Mouse (Mus musculus): ENCODE measurements around the gene Zfp277. TPM values are rescaled to one million over a fixed set of nuclear protein-coding genes. Genes with fewer than 3 reads are reported as not detected.

Zfp277 gene
- total RNA-seq (2021): 10 to 100 TPM; 18.7 to 19.6 TPM
- long read RNA-seq, experiment 1, transcript Zfp277-201 (12 exons, 2,188 nt): major isoform, 10 of 12 reads
- long read RNA-seq, experiment 1, partial matches to known transcripts: 0 of 12 reads
- long read RNA-seq, experiment 1, other reads (novel, unspliced or antisense): 2 of 12 reads
- long read RNA-seq, experiment 2, partial matches to known transcripts: 1 of 10 reads
- long read RNA-seq, experiment 2, other reads (novel, unspliced or antisense): 5 of 10 reads

DNA sequence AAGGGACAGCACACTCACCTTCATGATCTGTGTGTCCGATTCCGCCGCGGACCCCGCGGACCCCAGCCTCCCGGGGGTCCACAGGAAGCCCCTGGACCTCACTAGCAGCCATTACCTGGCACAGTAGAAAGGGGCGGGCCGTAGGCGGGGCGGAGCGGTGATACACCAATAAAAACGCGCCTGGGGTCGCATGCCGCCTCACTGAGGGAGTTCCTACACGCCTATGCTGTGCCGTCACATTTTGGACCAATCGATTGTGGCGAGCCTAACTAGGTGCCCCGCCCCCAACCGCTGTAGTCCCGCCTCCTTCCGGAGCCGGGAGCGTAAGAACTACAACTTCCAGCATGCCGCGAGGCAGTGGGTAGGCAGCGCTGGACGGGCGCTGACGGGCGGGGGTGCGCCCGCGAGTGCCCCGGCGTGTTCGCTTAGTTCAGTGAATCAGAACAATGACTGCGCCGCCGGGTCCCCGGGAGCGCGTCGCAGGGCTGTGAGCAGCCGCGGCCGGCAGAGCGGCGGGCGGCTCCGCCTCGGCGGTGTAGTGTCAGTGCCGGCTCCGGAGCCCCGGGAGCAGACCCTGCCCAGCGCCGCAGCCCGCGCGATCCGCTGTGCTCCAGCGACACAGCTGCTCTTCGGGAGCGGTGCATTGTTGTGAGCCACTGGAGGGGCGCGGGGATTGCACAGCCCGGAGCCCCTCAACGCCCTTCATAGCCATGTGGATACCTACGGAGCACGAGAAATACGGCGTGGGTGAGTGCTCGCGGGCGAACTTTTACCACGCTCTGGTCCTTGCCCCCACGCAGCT is at the start of gene Zfp277, which contains the start of gene Dock4:
Gene Zfp277 (minus strand): TSS at position 255 of the 802 bp plus-strand sequence.
Gene Dock4 (plus strand): TSS at position 305 of the 802 bp plus-strand sequence.
- Histone ChIP-seq H3K27ac (peak within 1 kb of the TSS; percentile 94), H3K4me3 (peak within 1 kb of the TSS; percentile 83)
- TF ChIP-seq CTCF (IDR thresholded peaks at IDR 0.05): no peak; the same call in 1 of the 2 replicates
- intact Hi-C loops (cut with DNase I): loop anchor here (2.0 to 5.0 kb wide), 4 partner anchors 189 to 351 kb away; no protein-coding TSS in a partner anchor
- DNase-seq (ENCODE audit: extremely low spot score in 1 of 2, low spot score in 2 of 2): peak; percentile 97 to 99

DNA sequence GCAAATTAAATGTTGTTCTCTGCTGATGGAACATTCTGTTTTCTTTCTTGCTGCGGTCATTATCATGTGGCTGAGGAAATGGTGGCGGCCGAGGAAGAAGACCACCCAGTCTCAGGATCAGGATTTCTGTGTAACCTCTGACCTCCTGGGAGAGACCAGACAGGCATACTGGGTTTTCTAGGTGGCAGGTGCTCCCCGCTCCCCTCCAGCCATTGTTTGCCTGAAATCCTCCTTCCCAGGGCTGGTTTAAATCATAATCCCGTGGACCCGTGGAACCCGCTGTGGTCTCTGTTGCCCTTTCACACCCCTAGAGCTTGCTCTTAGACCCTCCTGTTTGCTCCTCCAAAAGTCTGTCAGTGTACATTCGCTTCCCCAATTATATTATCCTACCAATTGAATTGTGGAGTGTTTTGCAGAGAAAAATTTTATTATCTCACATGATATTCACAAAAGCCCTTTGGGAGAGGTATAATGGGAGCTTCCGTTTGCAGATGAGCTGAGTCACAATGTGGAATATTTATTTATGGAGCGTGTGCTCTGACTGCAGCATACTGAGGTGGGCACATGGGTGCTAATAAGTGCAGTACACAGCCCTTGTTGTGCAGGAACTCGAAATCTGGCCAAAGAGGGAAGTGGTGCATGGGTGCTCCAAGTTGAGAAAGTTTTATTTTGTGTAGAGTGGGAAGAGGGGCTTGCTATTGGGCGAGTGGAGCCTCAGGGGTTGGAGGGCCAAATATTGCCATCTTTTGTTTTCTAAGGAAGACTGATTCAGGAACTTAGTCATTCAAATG is 40.5 kb upstream of the Zfp277 start:
- TF ChIP-seq CTCF (IDR thresholded peaks at IDR 0.05): no peak
- peak in 1 of 2 experiments; percentile 6 for DNase-seq (ENCODE audit: extremely low spot score in 1 of 2, low spot score in 2 of 2)
- intact Hi-C loops (cut with DNase I): no loop called here

DNA sequence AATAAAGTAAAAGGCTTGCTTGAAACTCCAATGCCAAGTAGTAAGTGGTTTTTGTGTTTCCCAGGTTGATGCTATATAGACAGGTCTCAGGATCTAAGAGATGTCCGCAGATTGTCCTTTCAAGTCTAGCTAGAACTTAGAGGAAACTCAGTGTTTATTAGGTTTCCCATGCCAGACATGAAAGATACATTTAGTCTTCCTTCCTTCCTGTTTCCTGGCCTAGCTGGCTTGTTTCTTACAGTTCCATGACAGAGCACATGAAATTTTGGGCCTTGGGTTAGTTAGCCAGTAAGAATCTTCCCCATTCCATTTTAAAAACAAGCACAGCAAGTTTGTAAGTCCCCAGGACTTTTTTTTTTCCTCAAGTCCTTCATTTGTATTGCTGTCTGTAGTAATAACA is 39.5 kb upstream of the Zfp277 start:
- no peak for DNase-seq (ENCODE audit: extremely low spot score in 1 of 2, low spot score in 2 of 2)
- TF ChIP-seq CTCF (IDR thresholded peaks at IDR 0.05): no peak
- H3K4me3 ChIP-seq: no peak overlapping the region
- peak overlapping the region; percentile 4; the same call in 1 of the 2 replicates for H3K27ac ChIP-seq
- intact Hi-C loops (cut with DNase I): no loop called here

More for the DNA sequence above, 40.5 kb upstream of the Zfp277 start:
- no peak overlapping the region for H3K4me3 ChIP-seq
- no peak overlapping the region for H3K27ac ChIP-seq

DNA sequence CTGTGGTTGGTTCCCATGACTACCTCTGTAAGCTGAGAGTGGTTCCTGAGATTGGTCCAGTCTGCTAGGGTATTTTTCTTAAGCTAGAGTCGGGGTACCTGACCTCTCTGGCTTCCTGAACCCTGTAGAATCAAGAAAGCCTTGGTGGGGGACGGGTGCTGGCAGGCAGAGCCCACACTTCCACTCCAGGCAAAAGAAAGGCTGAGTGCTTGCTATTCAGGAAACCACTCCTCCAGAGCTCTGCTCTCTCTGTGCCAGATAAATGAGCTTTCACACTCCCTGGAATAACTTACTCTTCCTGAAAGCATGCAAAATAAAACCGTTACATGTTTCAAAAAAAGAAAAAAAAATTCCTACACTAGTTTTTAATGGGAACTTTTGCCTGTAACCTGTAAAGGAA is 38.5 kb upstream of the Zfp277 start:
- Histone ChIP-seq H3K27ac (peak overlapping the region; percentile 50), H3K4me3 (no peak overlapping the region)
- intact Hi-C loops (cut with DNase I): no loop called here
- no peak for DNase-seq (ENCODE audit: extremely low spot score in 1 of 2, low spot score in 2 of 2)
- TF ChIP-seq CTCF (IDR thresholded peaks at IDR 0.05): no peak

DNA sequence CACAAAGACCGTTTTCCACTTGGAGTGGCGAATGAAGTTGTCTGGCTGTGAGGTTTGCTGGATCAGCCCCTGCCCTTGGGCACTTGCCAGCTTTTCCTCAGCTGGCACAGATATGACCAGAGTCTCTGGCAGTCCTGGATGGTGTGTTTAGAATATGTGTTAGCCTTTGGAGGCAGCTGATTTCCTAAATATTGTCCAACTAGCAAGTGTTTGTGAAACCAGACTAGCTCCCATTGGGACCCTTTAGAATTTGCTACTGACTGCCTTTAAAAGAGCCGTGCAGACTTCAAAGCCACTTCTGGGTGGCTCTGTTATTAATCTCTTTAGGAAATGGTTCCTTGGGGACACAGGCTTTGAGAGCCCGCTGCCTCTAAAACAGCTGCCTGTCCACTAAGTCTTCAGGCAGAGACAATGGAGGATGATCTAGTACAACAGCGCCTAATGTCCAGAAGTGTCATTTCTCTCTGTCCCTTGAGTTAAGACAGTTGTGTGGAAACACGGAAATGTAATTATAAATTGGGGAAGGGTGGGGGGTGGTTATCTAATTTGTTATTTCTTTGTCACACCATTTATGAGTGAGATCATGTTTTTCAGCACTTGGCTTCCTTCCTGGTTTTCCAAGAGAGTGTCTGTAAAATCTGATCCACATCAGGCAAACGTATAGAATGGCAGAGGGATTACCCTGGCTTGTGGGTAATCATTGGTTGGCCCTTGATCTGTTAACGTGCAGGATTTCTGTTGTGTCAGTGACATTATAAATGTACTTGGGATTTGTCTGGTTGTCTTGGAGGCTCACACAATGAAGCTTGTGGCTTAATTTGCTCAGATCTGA is 32.1 kb upstream of the Zfp277 start:
- intact Hi-C loops (cut with DNase I): no loop called here
- Histone ChIP-seq H3K27ac (no peak overlapping the region), H3K4me3 (no peak overlapping the region)
- TF ChIP-seq CTCF (IDR thresholded peaks at IDR 0.05): no peak
- DNase-seq (ENCODE audit: extremely low spot score in 1 of 2, low spot score in 2 of 2): no peak

DNA sequence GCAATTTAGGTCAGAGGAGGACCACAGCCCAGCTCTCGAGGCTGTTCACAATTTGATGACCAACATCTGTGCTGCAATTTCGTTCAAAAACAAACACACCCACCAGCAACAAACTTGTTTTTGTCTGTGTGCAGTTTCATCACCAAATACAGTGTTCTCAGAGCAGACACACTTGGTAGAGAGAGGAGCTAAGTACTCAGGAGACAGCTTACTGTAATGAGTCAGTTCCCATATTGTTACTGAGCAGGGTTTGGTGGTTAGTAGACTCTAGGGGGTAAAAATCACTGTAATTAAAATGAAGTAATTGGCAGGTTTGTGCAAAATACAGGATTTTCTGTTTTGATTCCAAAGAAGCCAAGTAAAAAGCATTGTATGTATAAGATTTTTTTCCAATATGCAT is 28.0 kb upstream of the Zfp277 start:
- intact Hi-C loops (cut with DNase I): no loop called here
- no peak overlapping the region for H3K27ac ChIP-seq

DNA sequence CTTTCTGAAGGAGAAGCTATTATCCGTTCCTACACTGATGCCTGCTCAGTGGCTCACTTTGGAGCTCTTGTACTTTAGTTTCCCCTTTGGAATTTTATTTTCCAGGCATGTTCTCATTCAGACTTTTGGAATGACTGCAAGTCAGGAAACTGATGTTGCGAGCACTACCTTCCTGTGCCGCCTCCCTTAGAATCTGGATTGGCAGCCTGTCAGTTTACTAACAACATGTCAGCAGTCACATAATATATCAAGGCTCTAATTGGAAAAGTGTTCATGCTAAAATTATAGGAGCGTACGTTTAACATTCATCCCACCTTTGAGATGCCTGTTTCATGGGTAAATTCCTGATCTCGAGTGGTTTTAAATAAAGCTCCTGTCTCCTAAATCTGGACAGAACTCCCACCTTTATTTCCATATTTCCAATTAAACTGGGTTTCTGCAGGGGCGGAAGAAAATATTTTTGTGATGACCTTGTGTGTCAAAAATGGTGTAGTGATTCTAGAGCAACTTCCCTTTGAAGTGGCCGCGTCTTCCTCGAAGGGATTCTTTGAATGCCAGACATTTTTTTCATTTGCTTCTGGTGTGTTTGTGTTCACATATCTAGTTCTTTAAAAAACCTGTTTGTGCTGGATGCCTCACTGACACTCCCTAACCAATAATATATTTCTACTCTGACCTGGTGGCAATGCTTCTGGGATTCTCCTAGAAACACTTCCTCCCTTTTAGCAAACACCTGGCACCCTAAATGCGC is 26.1 kb upstream of the Zfp277 start:
- H3K4me3 ChIP-seq: peak overlapping the region; percentile 20

More for the DNA sequence above, 28.0 kb upstream of the Zfp277 start:
- no peak overlapping the region for H3K4me3 ChIP-seq
- no peak for DNase-seq (ENCODE audit: extremely low spot score in 1 of 2, low spot score in 2 of 2)
- no peak for TF ChIP-seq CTCF (IDR thresholded peaks at IDR 0.05)

DNA sequence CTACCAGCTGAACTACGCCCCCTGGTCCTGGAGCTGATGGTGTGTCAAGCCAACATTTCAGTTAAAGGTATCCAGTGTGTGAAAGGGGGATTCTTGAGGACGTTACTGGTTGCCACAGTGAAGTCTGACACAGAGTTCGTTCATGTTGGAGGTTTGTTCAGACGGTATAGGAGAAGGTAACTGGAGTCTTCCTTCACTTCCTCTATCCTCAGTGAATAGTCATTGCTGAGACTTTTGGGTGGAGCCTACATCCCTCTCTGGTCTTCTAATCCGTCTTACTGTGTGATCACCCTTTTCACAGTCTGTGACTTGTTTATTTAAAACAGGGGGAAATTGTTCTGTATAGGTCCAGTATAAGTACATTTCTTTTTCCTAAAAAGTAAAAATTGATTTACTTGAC is 23.3 kb upstream of the Zfp277 start:
- TF ChIP-seq CTCF (IDR thresholded peaks at IDR 0.05): no peak
- Histone ChIP-seq H3K27ac (no peak overlapping the region), H3K4me3 (no peak overlapping the region)
- DNase-seq (ENCODE audit: extremely low spot score in 1 of 2, low spot score in 2 of 2): no peak
- intact Hi-C loops (cut with DNase I): no loop called here

More for the DNA sequence above, 26.1 kb upstream of the Zfp277 start:
- intact Hi-C loops (cut with DNase I): no loop called here
- 0 out of 2 replicates have a peak overlapping the region, but pooled peaks have one; percentile 13 for H3K27ac ChIP-seq
- TF ChIP-seq CTCF (IDR thresholded peaks at IDR 0.05): no peak
- DNase-seq (ENCODE audit: extremely low spot score in 1 of 2, low spot score in 2 of 2): no peak

DNA sequence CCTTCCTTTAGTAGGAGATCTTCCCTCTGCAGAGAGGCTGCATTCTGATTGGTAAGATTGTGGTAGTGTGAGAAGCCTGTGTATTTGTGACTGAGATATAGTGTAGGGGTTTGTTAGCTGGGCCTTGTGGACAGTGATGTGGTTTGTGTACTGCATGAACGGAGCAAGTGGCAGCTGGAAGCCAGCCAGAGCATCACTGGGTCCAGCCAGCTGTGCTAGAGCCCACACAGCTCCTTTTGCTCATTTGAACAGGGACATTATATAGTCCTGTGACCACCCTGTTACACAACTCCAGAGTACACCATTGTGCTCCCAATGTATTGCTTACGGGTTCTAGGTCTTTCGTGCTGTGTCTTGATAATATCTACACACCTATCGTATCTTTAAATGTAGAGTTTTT is 22.5 kb upstream of the Zfp277 start:
- H3K4me3 ChIP-seq: no peak overlapping the region
- H3K27ac ChIP-seq: no peak overlapping the region
- DNase-seq (ENCODE audit: extremely low spot score in 1 of 2, low spot score in 2 of 2): no peak
- intact Hi-C loops (cut with DNase I): no loop called here
- TF ChIP-seq CTCF (IDR thresholded peaks at IDR 0.05): no peak

DNA sequence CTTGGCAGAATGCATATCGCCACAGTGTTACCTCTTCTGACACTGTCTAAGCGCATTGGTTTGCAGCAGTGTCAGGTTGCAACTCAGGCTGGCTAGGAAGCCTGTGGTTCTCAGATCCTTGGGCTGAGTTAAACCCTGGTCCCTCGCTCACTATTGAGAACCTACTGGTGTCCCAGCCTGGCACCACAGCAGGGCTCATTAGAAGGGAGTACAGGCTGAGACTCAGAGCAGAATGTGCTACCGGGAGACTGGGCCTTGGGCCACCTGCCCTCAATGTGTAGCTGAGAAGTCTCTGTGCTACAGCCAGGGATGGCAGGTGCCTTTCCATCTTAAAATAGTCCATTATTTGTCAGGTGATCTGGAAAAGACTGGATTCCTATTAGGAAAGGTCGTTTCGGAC is 18.6 kb upstream of the Zfp277 start:
- TF ChIP-seq CTCF (IDR thresholded peaks at IDR 0.05): no peak

More for the DNA sequence above, 18.6 kb upstream of the Zfp277 start:
- intact Hi-C loops (cut with DNase I): no loop called here
- Histone ChIP-seq H3K4me3 (no peak overlapping the region), H3K27ac (peak overlapping the region; percentile 56)
- peak in 1 of 2 experiments; percentile 36 for DNase-seq (ENCODE audit: extremely low spot score in 1 of 2, low spot score in 2 of 2)
